Mouse (Mus musculus): ENCODE results near the gene Scyl3.
A peak's percentile ranks its signal among the peaks of the same experiment; 100 is the strongest.

Scyl3 gene

DNA sequence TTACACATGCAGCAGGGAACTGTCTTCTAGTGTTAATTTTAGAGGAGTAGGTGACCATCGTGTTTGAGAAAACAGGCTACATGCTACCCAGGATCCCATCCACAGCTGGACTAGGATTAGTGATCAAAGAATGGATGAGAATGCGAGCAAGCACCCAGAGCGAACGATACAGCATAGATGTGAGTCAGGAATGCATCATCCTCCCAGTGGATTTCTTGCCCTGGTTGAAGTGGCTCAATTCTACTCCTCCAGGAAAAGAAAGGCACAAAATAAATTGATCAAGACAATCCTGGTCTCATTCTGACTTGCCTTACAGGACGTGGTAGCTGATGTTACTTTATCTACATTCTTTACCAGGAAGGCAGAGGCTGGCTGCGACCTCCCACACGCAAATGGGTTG lies at the start of gene Scyl3:
Gene Scyl3 (plus strand): TSS at position 255 of the 400 bp plus-strand sequence.
- no peak for DNase-seq

DNA sequence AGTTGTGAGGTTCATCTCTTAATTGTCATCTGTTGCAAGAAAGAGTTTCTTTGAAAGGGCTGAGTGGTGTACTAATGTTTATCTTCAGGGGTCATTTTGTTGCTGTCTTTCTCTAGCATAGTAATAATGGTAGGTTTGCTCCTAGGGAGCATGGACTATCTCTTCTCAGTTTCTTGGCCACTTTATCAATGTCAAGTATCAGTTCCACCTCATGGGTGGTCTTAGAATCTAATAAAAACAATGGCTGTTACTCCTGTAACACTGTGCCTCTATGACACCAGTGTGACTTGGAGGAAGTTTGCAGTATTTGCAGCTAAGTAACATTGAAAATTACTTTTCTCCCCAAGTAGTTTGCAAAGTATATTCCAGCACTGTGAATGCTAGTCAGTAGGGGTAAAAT lies 39.3 kb upstream of the Scyl3 start:
- no peak for DNase-seq

DNA sequence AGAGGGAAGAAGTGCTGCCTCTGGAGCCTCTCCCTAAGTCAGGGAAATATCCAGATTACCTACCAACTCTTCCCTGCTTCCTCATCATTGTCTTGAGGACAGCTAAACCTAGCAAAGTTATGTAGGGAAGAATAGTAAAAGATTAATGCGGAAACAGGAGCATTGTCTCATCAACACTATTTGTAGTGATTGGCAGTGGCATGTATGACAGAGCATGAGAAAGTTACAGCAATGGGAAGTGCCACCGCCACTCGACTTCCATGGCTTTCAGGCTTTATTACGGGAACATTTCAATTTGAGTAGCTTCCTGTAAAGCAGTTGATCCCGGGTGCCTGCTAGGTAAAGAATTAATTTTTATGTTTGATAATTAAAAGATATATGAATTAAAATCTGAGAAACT lies 35.6 kb upstream of the Scyl3 start:
- DNase-seq = no peak

DNA sequence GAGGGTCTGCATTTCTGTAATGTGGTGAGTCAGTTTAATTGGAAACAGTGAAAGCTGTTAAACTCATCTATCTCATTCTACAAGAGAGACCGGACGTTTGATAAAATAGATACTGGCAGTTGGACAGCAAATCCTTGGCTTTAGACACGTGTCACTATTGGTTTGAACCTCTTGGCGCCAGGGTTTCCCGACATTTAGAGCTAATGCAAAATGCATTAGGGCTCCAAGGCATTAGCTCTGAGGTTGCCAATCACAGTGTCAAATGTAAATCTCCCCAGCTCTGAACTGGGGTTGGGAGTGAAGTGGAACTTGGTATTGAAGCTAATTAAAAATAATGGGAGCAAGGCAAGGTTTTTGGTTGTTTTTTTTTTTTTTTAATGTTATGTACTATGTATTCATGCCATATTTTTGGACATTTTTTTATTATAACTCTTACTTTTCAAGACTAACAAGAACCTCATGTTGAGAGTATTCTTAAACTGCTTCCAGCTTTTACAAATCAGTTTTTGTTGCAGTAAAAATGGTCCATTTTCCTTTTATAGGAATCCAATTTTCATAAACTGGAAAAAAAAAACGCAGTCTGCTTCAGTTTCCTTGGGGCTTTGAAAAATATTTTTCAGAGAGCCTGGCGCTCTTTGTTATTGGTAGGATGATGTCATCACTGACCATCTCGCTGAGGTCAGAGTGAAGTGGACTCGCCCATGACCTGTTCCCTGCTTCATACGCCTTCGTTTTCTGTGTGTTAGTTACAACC lies 34.9 kb upstream of the Scyl3 start:
- DNase-seq = no peak

DNA sequence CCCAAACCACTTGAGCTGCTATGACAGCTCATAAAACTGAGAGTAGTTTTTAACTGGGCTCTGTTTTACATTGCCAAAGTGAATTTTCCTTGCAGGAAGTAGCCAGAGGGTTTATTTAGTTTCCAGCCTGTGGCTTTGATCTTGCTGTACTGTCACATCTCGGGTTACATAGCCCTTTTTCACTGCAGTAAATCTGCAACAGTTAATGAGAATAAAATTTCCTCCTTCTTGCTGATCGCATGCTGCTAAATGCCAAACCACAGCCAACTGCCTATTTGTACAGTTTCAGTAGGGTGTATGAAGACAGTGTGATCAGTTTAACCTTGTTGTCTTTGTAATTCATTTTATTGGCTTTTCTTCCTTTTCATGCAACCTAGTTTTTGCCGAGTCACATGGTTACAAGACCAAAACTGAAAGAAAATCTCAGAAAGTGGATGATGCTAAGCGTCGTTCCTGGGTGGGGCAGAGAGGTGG lies 30.6 kb upstream of the Scyl3 start:
- no peak for DNase-seq

DNA sequence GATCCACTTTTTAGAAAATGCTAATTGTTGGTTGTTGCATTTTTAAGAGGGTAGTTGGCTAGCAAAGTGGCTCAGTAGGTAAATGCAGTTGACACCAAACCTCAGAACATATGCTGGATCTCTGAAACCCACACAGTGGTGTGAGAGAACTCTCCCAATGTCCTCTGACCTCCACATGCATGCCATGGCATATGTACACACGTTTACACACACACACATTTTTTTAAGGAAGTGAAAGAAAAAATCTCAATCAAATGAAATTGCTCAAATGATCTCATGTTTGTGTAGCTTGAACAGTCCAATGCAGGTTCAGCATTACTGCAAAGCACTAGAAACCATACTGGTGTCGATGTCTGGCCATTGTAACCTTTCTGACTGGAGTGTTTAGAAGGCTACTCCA lies 29.3 kb upstream of the Scyl3 start:
- DNase-seq = no peak

DNA sequence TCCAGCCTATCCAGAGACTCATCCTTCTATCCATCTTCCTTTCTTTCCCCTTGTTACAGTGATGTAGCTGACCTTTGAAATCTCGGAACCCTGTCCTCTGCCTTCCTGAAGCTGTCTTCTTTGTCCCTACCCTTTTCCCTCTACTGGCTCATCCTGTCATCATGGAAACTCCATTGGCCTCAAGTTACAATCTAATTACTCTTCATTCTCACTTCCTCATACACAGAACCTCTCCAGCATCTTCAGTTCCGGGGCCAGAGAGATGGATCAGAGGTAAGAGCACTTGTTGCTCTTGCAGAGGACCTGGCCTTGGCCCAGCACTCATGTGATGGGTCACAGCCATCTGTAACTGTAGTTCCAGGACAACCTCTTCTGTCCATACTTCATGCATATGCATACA lies 28.7 kb upstream of the Scyl3 start:
- no peak for DNase-seq

DNA sequence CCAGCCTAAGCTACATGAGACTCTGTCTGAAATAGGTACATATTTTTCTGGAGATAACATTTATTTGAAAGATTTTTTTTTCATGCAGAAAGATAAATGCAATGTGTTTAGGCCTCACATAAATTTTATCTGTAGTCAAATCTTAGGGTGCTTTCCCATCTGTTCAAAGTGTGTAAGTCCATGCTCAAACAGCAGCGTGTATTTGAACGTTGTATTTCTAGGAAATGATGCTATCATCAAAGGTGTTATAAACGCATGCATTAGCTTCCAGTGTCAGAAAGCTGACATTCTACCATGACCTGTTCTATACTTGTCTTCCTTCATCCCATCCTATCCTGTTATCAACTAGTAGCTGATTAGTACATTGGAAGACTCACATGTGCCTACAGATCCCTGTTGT lies 25.5 kb upstream of the Scyl3 start:
- no peak for DNase-seq

DNA sequence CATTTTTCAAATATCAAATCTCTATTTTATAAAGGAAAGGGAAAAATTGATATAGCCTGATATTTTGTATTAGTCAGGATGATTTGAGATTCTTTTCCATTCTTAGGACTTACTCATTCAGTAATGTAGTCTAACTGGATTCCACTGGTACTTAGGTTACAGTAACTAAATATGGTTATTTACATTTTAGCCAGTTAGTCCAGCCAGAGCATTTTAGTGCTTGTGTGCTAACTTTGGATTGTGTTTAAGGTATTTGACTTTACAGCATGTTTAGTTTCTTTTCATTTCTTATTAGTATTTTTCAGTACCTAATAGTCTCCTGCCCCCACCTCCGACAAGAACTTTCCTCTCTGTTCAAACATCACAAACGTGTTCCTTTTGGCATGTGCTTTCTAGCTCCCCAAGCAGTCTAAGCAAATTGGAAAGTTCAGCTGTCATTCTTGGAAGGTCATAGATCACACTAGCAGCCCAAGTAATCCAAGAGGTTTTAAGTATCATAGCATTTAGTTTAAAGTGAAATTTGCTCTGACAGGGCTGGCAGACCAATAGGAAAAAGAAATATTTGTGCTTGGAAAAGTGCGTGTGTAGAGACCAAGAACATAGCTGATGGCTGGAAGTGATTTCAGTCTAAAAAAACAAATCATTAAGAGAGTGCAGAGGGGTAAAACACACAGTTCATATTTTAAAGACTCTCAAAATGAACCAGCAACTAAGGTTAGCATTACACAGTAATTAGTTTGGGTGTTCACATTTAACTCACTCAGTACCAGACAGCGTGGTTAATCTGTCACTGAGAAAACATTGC lies 21.7 kb upstream of the Scyl3 start:
- no peak for DNase-seq

DNA sequence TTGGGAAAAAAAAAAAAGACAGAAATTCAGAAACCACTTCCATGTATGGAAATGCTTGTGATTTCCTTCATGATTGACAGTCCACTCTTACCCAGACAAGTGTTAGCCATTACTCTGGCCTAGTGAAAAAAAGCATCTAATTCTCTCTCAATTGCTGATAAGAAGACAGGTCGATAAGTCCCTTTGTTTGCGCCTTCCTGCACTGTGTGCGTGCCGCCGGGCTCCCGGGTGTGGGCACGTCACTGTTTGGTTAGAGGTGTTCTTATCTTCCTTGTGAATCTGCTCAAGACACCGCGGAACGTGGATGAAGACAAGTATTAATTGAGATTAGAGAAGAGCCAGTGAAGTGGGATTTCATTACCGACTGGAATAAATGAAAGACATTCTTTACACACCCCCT lies 20.5 kb upstream of the Scyl3 start:
- no peak for DNase-seq

DNA sequence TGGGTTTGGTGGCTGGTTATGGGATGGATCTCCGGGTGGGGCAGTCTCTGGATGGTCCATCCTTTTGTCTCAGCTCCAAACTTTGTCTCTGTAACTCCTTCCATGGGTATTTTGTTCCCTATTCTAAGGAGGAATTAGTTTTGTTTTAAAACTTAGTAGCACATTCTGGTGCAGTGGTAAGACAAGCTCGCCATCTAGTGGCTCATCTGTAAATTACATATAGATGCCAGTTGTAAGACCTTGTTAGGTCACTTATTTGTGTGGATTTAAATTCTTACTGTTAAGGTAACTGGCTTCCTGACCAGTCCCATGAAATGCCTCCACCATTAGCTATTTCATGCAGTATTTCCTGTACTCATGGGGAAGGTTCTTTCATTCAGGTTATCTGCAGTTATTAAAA lies 18.6 kb upstream of the Scyl3 start:
- DNase-seq = no peak

DNA sequence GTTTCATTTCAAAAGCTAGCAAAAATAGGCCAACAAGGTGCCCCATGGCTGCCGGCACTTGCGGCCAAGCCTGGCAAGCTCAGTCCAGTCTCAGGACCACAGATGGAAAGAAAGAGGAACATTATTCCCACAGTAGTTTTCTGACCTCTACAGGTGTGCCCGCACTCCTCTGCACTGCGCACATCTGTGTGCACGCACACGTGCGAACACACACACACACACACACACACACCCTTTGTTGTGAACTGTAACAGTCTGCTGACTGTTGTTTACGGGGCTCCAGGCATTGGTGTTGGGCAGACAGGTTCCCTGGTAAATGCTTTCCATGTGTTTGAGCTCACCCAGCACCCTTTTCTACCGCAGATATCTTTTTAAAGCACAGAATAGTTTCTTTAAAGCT lies 18.1 kb upstream of the Scyl3 start:
- DNase-seq = no peak

DNA sequence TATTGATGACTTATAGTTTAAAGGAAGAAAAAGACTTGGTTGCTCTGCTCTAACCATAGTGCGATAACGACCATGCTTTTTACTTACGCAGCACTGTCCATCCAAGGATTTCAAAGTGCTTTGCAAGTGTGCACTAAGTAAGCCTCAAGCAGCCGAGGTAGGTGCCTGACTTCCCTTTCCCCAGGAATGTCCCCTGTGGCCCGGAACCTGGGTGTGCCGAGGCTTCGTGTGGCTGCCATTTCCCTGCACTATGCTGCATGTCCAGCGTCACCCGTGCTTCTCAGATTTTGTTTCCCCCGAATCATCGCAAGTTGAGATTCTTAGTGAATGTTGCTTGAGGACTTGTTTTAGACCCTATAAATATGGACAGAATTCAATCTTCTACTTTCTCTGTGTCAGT lies 16.9 kb upstream of the Scyl3 start:
- DNase-seq = no peak

DNA sequence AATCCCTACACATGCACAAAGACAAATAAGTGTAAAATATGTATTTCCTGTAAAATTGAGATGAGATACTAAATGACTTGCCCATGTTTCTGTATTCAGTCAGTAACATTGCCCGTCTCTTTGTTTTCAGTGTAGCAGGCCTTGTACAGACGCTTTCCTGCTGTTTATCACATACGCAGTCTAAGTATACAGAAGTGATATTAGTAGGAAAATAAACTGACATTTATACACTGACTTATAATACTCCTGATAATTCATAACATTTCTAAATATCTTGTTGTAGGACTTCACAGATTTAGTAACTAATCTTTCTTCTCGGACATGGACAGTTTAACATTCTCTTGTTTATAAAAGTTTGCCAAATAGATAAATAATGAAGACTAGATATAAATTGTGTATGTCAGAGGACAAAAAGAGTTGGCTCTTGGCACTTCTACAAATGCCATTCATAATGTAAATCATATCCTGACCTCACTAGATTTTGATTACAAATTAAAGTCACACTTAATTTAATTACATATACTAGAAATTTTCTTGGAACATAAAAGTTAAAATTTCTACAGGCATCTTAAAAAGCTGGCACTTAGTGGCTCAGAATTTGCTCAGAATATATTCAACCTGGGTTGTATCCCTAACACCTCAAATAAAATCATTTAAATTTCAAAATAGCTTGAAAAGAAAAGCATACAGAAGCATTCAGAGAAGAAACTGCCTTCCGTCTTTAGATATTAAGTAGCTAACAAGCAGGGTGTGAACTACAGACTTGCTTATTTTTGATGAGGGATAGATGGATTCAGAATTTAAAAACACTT lies 11.3 kb upstream of the Scyl3 start:
- DNase-seq = no peak

DNA sequence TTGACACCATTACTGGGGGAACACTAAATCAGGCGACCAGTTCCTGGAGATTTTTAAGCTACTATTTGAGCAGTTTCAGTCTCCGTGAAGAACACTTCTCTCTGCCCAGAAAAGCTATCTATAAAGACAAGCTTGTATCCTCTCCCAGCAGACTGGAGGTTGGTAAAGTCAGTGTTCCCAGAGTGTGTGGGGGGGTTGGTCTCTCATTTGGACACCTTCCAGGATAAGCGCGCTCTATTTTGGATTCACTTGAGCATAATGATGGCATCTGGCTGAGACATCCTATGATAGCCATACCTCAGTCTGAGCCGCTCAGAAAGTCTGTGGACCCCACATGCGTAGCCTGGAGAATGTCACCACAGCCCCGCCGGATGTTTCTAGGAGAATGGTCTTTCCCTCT lies 4.8 kb upstream of the Scyl3 start:
- DNase-seq = no peak

DNA sequence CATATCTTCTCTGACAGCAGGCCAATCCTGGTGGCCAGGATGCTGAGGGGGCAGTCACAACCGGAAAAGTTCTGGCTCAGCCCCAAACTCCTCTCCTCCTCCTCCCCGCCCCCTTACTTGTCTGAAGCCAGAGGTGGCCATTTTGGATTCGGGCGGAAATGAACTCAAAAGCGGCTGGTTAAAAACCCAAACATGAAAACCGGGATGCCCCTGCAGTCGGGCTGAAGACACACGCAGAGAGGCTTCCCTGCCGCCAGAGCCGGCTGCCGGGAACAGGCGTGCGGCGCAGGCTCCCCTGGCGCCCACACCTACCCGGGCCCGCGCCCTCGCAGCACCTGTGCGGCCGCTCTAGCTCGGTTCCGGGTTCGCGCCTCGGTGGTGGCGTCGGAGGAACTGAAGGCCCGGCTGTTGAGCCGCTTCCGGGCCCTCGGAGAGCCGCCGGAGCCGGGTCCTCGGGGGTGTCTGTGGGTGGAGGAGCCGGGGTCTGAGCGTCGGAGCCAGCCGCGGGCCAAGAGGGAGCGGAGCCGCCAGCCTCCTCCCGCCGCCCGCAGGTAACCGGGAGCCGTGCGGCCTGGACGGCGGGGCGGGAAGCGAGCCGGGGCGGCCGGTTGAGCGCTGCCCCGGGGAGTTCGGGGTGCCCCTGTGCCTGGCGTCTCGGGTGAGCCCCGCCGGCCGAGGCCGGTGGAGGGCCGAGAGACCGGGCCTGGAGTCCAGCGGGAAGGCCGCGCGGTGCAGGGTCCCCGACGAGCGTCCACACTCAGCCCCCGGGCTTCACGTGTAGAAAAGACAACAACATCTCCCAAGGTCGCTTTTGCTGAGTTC lies 947 bp downstream of the Scyl3 start:
- DNase-seq = peak; percentile 81 to 84

DNA sequence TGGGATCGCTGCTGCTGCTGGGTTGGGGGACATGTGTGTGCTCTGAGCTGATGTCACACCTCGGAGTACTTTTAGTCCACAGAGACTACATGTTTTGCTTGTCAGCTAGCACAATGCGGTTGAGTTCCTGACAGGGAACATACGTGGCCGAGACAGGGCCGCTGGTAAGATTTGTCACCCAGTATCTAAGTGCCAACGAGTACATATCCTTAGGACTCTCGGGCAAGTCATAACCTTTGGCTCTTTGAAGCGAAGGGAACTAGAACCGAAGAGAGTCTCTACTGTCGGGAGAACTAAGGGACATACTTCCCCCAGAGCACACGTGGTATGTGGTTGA lies 1.5 kb downstream of the Scyl3 start:
- no peak for DNase-seq

DNA sequence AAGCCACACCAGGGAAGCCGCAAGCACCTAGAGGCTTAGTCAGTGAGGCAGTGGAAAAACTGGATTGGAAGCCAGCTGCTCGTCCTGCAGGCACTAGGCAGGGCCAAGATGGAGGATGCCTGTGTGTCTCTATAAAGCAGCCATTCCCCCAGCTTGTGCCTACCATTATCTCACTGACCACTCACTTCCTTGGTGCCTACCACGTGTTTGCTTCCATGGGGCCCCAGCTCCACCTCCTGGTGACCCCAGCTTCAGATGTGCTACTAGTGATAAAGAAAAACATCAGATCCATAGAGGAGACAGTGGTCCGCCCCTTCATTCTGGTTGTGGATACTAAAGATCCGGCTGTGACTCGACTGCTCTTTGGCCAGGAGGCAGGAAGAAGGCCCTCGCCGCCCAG lies 2.9 kb downstream of the Scyl3 start:
- DNase-seq = no peak

DNA sequence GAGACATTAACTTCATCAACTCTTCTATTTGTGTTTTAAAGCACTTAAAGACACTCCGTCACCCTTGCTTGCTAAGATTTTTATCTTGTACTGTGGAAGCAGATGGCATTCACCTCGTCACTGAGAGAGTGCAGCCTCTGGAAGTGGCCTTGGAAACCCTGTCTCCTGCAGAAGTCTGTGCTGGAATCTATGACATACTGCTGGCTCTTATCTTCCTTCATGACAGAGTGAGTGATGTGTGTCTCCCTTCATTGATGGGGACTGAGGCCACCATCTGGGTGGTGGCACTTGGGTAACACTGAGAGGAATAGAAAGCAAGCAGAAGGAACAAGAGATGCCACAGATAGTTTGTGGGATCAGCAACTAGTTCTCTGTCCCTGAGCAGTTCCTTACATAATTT lies 5.7 kb downstream of the Scyl3 start:
- DNase-seq = no peak

DNA sequence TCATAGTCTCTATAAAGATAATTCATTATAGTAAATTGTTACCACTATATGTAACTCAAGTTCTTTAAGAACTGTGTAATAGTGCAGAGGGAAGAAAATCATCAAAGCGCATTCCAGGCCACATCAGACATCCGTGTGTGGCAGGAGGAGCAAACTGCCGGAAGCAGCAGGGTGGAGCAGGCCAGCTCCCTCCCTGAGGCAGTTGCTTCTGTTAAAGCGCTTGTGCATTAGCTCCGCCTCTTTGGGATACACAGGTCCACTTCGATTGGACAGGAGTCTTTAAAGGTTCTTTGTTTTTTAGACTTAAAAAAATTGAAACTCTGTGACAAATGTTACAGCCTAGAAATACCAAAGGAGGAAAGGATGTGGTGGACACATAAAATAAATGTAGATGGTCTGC lies 13.2 kb downstream of the Scyl3 start:
- no peak for DNase-seq

DNA sequence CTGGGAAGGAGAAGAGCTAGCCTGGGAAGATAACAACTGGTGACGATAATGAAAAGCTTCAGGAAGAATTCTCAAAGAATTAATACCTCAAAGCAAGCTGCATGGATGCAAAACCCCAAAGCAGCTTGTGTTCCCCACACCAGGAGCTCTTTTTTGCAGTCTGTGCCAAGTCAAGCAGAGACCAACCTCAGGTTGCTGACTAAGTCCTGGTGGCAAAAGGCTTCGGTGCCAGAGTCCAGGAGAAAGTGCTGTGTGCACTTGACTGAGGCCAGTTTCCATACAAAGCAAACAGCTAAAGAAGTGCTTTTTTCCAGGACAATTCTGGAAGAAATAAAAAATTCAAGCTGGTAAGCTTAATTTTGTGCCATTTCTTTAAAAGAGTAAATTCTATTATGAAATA lies 24.5 kb downstream of the Scyl3 start:
- DNase-seq = no peak

DNA sequence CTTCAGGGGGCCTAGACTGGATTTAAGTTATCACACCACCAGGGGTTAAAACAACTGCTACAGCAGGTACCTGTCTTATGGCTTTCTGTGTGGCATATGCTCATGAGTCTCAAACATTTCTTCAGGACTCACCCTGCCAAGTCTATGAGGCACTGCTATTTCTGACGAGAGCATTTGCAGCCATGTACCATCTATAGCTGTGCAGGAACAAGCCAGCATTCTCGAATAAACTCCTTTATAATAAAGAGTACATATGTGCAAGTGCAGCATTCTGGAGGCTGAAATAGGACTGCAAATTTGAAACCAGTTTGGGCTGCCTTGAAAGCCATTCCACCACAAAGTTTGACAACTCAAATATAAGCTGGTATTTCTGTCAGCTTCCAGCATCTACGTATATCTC lies 29.1 kb downstream of the Scyl3 start:
- no peak for DNase-seq
